Mouse (Mus musculus): ENCODE results near the gene Ccsap. TPM values are rescaled to one million over a fixed set of nuclear protein-coding genes. Genes with fewer than 3 reads are reported as not detected.

The Ccsap gene
- polyA plus RNA-seq, 1 experiment from 2014 or later = 7.5 TPM

Other genes with a start within 250 kb of the Ccsap start
- 7.7 and 8.3 TPM in 2 replicates for gene Rhou, start 206.3 kb downstream of the Ccsap start, polyA plus RNA-seq (2014; fragmentation: Nextera tagmentation; extraction: Ambion mirVana)
- 58.8 and 61.2 TPM in 2 replicates for gene Rab4a, start 54.2 kb downstream of the Ccsap start, polyA plus RNA-seq (2014; fragmentation: Nextera tagmentation; extraction: Ambion mirVana)
- gene Acta1, start 34.5 kb upstream of the Ccsap start, polyA plus RNA-seq (2014; fragmentation: Nextera tagmentation; extraction: Ambion mirVana) = 0.17 TPM in 1 of 2 replicates, not detected in the other
- gene Nup133, start 89.1 kb upstream of the Ccsap start, polyA plus RNA-seq (2014; fragmentation: Nextera tagmentation; extraction: Ambion mirVana) = 54.2 and 61.7 TPM in 2 replicates
- 18.3 and 19.1 TPM in 2 replicates for gene Abcb10, start 122.9 kb upstream of the Ccsap start, polyA plus RNA-seq (2014; fragmentation: Nextera tagmentation; extraction: Ambion mirVana)
- 34.8 and 40.2 TPM in 2 replicates for gene Taf5l, start 161.2 kb upstream of the Ccsap start, polyA plus RNA-seq (2014; fragmentation: Nextera tagmentation; extraction: Ambion mirVana)
- 6.9 and 7.1 TPM in 2 replicates for gene Urb2, start 161.3 kb upstream of the Ccsap start, polyA plus RNA-seq (2014; fragmentation: Nextera tagmentation; extraction: Ambion mirVana)